Mouse (Mus musculus) lung, postnatal 25 days (tissue): Measurements from ENCODE around the gene Col4a1.

ENCODE experiments used
- DNase-seq: peaks from one replicate; pipeline ENCODE4 v3.0.0; 2022; ENCODE audit warnings: low spot score

Gene Col4a1

DNA sequence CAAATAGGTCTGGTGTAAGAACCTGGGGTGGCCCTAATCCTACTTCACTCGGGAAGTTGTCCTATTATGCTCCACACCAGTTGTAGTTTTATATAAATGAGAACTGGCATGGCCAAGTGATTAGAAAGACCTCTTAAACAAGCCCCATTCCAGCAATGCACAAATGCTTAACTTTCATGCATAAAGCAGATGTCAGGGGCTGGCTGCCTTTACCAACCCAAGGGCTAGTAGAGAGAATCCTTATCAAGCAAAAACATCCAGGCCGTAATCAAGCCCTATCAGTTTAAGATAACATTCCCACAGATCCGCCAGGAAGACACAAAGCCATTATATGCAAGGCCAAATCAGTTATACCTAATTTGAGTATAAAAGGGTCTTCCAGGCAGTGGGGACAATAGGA lies 46.7 kb downstream of the Col4a1 start:
- no peak for DNase-seq

DNA sequence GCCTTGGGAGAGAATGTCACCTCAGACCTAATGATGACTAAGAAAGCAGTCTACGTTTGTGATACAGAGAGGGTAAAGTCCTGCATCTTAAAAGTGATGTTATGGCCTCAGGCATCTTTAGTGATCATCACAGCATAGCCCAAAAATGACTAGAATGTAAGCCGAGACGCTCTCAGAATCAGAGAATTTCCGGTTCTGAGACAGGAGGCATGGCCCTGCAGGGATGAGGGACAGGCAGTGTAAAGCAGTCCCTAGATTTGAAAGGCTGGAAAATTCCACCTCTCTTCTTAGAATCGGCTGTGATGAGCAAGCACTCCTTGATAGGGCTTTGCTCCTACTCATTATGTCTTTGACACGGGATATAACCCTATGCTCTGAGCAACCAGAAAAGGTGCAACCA lies 48.8 kb downstream of the Col4a1 start:
- DNase-seq, result no peak

DNA sequence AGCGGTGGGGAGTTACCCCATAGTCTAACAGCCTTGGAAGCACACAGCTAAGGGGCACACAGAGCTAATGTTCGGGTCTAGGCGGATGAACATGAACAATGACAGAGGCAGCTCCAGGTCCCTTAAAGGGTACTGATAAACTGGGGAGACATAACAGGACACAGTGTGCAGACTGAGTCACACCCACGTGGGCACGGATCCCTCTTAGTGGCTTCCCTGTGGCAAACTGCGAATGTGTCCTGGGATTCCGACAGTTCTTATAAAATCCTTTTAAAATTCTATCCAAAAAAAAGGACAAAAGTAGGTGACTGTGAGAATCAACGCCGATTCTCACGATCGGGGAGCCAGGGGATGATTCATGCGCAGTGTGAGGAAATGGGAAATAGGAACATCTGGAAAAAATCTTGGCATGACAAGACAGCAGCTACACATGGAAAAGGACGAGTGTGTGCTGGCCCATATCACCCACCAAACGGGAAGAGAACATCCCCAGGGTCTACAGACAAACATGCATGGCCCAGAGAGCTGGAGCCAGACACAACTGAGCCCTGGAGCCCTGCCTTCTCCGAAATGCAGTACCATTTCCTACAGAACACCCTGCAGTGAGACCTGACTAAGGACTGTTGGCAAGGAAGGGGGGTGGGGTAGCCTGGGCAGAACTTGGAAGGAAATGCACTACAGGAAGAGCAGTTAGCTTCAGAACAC lies 50.4 kb downstream of the Col4a1 start:
- DNase-seq, result peak; percentile 84

DNA sequence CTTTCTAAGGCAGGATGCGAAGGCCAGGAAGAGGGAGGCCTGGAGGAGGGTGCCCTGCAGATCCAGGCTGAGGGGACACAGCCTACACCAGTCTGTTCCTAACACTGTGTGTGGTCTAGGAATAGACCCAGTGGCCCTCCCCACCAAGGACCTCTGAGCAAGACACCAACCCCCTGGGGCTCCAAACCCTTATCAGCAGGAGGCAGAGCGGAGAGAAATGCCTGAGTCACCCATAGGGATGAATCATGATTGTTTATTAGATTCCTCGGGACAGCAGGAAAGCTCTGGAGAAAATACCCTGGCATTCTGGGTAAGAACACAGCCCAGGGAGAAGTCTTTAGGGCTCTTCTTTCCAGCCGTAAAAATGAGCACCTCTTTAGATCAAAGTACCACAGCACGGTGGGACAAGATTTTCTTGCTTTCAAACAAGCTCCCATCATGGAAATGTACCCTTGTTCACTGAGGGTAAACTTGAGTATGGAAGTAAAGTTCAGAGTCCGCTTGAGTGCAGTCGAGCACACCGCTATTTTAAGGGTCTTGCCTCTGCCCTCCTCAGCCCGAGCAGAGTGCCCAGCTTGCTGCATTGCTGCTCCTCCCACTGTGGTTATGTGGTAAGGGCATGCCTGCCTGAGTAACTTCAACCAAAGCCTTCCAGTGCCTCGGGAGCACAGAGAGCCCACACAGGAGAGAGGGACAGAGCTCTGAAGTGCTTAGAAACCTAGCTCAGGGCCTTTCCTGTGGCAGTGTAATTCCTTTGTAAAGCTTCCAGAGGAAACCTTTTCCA lies 52.6 kb downstream of the Col4a1 start:
- DNase-seq, result peak; percentile 44

DNA sequence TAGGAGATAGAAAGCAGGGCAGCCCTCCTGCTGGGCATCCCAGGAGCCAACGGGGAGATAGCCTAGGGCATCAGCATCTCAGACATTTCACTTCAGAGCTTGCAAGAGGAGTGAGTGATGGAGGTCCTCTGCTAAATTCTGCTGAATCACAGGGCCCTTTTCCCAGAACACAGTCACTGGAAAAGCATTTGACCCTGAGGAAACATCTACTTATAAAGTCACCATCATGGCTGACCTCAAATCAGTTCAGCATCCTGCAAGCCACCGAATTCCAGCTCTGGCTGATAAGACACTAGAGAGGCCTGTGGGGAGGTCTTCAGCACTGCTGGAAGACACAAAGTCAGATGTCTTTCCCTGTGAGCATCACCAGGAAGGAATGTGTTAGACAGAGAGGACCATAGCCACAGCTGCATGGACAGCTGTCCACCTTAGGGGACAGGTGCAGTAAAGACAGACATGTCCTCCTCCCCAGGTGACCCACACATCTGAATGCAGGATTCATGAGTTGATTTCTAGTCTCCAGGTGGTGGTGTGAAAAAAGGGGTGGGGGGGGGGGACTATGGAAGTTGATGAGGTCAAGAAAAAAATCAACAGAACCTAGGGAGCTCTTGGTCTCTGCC lies 54.0 kb downstream of the Col4a1 start:
- no peak for DNase-seq

DNA sequence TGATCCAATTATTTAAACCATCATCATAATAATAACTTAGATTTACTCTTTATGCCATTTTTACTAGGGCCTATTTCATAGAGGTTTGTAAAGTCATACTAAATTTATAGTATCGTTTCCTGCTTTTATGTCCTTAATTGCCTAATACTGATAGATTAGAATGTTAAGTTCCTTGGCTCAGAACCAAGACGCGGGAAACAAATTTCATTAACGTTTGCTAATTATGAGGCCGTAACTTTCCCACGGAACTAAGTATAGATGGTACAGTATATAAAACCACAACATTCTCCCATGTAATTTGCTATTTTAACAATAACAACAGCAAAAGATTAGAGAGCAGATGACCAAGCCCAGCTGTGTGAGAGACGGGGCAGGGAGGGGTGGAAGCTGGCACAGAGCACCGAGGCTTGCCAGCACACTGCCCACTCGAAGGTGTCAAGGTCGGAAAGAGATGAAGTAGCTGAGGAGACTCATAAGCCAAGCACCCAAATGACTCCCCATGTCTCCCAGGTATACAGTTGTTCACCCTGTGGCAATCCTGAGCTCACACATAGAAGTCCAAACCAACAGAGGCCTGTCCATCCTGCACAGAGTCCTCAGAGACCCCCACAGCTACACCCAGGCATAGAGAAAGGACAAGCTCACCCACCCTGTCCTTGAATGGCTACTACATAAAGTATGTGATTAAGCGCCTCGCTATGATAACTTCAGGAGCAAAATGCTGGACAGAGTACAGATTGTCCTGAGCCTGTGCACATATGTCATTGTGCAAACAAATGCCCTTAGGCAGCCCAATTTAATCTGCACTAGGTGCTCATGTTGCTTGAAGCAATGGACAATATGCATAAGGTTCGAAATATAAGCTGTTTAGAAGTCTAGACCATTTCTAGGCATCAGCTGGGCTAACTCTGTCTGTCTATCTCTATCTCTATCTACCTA lies 55.3 kb downstream of the Col4a1 start:
- no peak for DNase-seq

DNA sequence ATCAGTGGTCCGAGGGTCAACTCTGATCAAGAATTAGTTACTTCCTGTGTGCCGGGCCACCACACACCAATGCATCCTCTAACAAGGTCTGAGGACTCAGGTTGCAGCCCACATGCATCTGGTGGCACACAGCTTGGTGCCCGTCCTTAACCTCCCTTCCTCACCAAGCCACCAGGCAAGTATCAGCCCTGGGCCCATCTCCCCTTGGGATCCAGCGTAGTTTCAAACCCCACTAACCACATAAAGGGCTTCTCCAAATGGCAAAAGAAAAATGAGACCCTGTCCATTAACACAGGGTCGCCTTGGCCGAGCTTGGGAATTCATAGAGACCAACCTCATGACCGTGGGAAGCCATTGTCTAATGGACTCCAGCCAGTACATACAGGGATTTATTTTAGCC lies 56.2 kb downstream of the Col4a1 start:
- no peak for DNase-seq

DNA sequence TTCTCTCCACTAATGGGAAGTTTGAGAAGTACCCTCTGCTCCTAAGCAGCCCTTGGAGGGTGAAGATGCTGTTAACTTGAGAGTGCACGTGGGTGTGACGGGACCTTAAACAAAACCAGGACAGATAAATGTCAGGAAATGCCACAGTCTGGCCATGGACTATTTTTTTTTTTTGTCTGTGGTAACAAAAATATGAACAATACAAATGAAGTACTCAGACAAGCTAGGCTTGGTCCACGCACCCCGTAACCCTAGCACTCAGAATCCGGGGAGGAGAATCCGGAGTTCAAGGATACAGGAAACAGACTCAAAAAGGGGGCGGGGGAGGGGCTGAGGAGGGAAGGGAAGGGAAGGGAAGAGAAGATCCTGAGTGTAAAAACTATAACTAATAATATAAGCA lies 56.9 kb downstream of the Col4a1 start:
- no peak for DNase-seq

DNA sequence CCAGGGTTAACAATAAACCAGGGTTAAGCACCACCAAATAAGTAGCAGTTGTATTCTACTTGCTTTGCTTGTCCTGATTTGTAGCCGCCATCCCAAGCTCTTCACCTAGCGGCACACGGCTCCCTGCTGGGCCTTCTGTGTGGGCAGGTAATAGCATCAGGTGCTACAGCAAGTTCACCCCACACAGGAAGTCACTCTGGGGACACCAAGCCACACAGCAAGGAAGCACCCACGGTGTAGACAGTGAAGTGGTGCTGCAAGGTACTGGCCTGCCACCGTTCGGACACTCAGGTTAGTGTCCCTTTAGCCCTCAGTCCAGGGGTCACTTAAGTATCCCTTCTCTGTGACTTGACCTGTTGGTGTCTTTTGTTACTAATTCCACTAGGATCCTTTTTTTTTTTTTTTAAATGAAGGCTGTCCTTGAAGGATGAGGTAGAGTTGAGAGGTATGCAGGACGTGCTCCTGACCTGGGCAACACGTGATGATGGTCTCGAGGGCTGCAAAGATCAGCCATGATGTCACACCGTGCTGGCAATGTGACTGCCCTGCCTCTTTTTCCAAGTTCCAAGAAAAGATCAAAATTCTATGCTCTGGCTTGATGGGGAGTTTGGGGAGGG lies 57.6 kb downstream of the Col4a1 start:
- no peak for DNase-seq

DNA sequence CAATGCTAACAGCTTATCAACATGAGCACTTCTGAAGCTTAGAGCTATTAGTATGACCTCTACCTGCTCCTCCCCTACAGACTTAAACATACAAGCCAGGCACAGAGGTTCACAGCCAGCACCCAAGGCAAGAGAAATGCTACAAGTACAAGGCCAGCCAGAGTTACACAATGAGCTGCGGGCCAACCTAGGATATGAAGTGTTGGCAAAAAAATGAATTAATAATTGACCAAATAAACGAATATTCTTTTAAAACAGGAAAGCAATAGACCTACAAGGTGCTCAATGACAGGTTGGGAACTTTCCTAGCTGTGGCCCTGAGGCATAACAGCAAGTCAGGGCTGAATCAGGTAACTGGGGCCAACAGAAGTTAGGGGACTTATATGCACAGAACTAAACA lies 58.1 kb downstream of the Col4a1 start:
- no peak for DNase-seq

DNA sequence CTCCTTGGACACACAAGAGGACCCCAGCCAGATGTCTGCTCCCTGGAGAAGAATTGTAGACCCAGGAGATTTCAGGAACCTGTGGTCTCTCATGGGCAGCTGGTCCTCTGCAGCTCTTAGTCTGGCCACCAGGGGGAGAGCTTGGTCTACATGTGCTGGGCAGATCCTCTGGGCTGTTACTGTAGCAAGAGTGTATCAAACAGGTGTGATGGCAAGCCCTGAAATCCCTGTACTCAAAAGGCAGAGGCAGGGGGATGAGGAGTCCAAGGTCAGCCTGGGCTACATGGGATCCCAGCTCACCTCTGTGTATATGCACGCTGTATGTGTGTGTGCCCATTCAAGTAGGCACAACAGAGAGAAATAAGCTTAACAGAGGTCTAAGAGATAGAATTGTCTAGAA lies 59.1 kb downstream of the Col4a1 start:
- peak; percentile 85 for DNase-seq

DNA sequence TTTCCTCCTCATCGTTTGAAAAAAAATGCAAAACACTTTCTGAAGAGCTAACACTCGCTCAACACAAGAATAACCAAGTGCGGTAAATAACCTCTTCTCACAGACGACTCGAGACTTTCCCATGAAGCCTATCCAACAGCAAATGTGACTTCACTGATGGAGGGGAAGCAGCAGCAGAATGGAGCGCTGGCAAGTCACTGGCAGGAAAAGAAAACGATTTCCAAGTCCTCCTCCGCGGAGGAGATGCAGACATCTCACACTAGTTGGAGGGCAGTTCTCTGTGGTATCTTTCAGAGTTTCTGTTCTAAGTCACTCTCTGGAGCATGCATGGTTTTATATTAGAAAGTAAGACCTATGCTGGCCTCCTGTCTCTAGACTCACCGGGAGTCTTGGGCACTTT lies 59.6 kb downstream of the Col4a1 start:
- DNase-seq, result no peak

DNA sequence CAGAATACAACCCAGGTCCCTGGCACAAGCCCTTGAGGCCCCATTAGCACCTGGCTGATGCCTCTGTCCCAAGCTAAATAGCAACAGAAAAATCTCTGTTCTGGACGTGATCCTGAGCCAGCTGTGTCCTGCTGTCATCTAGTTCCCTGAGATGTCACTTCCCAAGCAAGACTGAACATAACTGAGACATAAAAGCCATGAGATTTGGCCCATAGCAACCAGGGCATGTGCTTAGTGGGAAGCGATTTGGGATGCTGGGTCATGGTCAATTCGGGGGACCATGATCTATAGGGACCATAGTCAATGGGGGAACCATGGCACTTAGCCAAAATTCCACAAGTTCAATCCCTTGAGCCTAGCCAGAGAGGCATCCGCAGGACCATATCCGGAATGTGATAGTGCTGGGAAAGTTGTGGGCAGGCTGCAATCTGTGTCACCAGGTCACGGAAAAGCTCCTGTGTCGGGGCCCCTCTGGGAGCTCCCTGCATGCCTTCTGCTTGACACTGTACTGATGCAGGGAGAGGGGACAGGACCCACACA lies 60.3 kb downstream of the Col4a1 start:
- no peak for DNase-seq

DNA sequence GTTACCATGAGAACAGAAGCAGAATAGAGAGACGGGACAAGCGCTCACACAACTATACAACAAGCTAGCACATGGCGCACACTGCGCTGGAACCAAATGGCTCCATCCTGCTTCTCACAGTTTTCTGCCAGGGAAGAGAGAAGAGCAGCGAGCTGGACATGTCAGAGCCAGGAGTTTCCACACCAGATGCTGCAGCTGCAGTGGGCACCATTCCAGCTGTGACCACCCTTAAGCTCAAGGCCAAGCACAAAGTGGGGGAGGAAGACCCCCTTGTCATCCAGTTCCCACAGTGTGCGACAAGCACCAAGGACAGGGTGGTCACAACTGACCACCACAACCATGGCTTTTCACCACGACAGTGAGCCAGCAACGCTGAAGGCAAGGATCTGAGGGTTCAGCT lies 62.5 kb downstream of the Col4a1 start:
- no peak for DNase-seq

DNA sequence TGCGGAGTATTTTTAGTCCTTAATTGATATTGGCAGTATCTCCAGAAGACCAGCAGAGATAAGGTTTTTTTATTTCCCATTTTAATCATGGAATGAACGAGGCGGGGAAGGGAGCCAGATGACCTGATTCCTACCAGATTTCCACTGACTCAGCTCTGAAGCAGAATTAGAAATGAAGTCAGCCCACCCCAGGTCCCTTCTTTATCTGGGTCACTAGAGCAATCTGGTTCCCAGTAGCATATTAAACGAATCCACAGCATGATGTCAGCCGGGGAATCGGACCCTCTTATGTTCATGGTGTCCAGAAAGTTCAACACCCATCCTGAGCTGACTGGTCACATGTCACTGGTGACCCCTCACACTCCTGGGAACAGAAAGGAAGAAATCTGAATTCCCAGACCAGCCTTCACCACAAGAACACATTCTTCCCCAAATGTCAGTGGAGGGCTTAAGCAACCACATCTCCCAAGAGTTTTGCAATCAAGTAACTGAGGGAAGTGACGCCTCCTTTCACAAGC lies 63.0 kb downstream of the Col4a1 start:
- peak; percentile 63 for DNase-seq

DNA sequence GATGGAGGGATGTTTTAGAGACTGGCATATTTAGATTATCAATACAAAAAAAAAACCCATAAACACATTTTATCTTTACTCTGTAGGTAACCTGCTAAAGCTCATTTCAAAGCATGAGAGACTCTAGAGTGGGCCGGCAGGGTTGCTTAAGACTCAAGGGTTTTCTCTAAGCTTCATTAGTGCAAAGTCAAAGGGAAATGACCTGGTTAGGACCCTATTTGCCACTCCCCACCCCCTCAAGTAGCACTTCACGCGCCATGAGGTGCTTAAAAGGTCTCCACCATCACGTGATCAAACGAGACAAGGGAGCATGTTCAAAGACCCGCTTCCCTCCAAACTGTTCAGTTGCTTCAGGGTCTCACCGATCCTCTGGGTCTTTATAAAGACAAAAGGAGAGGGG lies 63.9 kb downstream of the Col4a1 start:
- DNase-seq, result peak; percentile 51

DNA sequence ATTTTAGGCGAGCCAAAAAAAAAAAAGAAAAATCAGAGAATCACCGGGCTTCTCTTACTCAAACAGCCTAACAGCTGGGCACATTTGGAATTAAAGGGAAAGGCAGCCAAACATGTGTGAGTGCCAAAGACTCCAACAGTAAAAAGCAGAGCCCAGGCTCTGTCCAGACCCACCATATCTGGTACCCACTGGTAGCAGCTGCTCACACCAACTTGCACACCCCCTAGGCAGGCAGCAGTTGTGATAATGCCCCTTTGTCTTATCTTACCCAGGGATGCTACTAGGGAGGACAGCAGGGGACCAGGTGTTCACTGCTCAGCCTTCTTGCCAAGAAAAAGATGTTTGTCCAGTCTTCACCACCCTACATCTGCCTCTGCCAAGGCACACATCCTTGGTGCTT lies 71.1 kb downstream of the Col4a1 start:
- DNase-seq, result no peak

DNA sequence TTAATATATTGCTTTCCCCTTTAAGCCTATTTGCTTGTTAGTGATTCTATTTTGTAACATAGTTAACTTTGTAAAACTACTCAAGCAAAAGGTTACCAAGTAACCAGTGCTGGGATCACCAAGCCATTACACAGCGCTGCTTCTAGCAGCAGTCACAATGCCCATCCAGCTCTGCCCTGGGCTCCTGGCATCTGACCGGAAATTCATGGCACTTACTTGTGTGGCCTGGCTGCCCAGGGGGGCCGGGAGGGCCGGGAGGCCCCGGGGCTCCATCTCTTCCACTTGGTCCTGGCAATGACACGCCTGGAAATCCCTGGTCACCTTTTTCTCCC lies 77.8 kb downstream of the Col4a1 start:
- no peak for DNase-seq

DNA sequence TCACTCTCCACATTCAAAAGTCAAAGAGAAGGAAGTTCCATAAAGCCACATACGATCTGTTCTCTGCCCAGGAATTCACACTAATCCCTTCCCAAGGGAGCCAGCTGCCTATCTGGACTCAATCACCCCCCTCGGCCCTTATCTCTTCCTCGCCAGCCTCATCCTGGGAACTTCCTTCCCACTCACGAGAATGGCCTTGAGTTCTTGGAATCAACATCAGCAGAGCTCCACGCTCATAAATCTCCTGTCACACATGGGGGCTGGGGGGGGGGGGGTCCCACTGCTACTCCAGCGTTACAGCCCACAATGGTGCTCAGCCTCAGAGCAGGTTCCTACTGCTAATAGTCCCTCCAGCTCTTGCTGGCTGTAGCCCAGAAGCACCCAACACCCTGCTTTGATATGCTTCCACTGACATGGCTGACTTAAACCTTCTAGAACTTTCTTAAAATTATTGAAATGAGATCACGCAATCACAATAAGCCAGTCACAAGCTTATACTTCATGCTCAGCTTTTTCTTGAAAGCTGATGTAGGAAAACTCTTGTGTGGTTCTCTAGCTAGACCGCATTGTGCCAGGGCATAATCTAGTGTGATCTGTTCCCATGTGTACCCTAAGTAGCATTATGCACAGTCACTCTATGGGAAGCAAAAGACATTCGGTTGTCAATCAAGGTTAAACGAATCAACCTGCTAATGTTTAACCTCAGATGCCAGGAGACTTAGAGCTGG lies 78.3 kb downstream of the Col4a1 start:
- DNase-seq, result peak; percentile 68

DNA sequence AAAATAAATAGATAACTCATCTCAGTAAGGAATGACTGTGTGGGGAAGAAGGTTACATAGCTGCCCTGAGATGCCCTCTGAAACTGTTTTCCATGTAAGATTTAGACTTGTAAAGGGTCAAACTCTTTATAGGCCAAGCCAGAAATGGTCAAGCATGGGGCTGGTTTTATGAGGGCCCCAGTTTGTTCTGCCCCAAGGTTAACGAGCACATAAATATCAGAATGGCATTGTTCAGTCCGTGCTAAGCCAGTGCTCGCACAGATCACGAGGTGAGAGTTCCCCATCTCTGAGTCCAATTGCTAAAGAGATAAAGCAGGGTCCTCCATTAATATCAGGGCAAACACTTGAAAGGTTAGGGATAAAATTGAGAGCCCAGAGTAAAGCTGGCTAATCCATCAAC lies 79.6 kb downstream of the Col4a1 start:
- DNase-seq, result no peak

DNA sequence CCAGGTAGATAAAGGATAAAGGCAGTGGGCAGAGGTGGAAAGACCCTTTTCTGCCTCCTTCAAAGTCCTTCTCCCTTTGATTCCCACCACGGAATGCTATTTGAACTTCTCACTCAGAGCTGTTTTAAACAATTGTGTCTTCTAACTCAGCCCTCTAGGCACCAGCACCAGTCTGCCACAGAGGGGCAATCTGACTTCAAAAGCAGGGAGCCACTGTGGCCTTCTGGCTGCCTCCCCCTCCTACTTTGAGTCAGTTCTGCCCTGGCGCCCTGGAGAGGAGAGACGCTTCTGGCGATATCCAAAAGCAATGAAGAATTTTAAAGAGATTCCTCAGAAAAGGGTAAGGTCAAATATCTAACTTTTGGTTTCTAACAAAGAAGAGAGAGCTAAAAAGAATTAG lies 82.3 kb downstream of the Col4a1 start:
- DNase-seq, result no peak
